Mouse (Mus musculus): ENCODE data around the gene Acsbg2. TPM values are rescaled to one million over a fixed set of nuclear protein-coding genes. Genes with fewer than 3 reads are reported as not detected.

Gene Acsbg2
- not detected in 2 replicates for polyA plus RNA-seq (2015; fragmentation: Nextera tagmentation; extraction: Ambion mirVana)

GRCm38 (mm10) chr17:56874237-56874636 is at the start of gene Acsbg2:
TSS of gene Acsbg2 (minus strand) at chr17:56874447.

GRCm38 (mm10) chr17:56874936-56875651 is 847 bp upstream of the Acsbg2 start, which contains the start of gene 1700061G19Rik:
TSS of gene 1700061G19Rik (plus strand) at chr17:56875477.

GRCm38 (mm10) chr17:56830411-56831110 is 43.7 kb downstream of the Acsbg2 start, which contains the start of gene Rfx2:
TSS of gene Rfx2 (minus strand) at chr17:56831013.

Other genes with a start within 250 kb of the Acsbg2 start
- gene Lonp1, start 247.6 kb downstream of the Acsbg2 start, polyA plus RNA-seq (2015; fragmentation: Nextera tagmentation; extraction: Ambion mirVana): 66.1 and 166 TPM in 2 replicates
- 0.98 and 2.5 TPM in 2 replicates for gene Catsperd, start 246.3 kb downstream of the Acsbg2 start, polyA plus RNA-seq (2015; fragmentation: Nextera tagmentation; extraction: Ambion mirVana)
- 37.1 and 48.7 TPM in 2 replicates for gene Ranbp3, start 201.2 kb downstream of the Acsbg2 start, polyA plus RNA-seq (2015; fragmentation: Nextera tagmentation; extraction: Ambion mirVana)
- gene Ndufa11, start 156.7 kb downstream of the Acsbg2 start, polyA plus RNA-seq (2015; fragmentation: Nextera tagmentation; extraction: Ambion mirVana): 563 and 594 TPM in 2 replicates
- gene Vmac, start 156.4 kb downstream of the Acsbg2 start, polyA plus RNA-seq (2015; fragmentation: Nextera tagmentation; extraction: Ambion mirVana): 19.4 and 35.9 TPM in 2 replicates
- gene Nrtn, start 116.9 kb downstream of the Acsbg2 start, polyA plus RNA-seq (2015; fragmentation: Nextera tagmentation; extraction: Ambion mirVana): 14.4 and 16.2 TPM in 2 replicates
- gene Dus3l, start 109.7 kb downstream of the Acsbg2 start, polyA plus RNA-seq (2015; fragmentation: Nextera tagmentation; extraction: Ambion mirVana): 26.3 and 33.9 TPM in 2 replicates
- 0.17 and 0.46 TPM in 2 replicates for gene Prr22, start 104.2 kb downstream of the Acsbg2 start, polyA plus RNA-seq (2015; fragmentation: Nextera tagmentation; extraction: Ambion mirVana)
- gene Rfx2, start 43.4 kb downstream of the Acsbg2 start, polyA plus RNA-seq (2015; fragmentation: Nextera tagmentation; extraction: Ambion mirVana): 2.0 and 3.3 TPM in 2 replicates
- 0.19 and 0.26 TPM in 2 replicates for gene 1700061G19Rik, start 1.0 kb upstream of the Acsbg2 start, polyA plus RNA-seq (2015; fragmentation: Nextera tagmentation; extraction: Ambion mirVana)
- gene Mllt1, start 61.0 kb upstream of the Acsbg2 start, polyA plus RNA-seq (2015; fragmentation: Nextera tagmentation; extraction: Ambion mirVana): 13.6 and 14.1 TPM in 2 replicates
- gene Acer1, start 107.7 kb upstream of the Acsbg2 start, polyA plus RNA-seq (2015; fragmentation: Nextera tagmentation; extraction: Ambion mirVana): not detected in 2 replicates
- 117 and 163 TPM in 2 replicates for gene Clpp, start 115.9 kb upstream of the Acsbg2 start, polyA plus RNA-seq (2015; fragmentation: Nextera tagmentation; extraction: Ambion mirVana)
- gene Alkbh7, start 122.9 kb upstream of the Acsbg2 start, polyA plus RNA-seq (2015; fragmentation: Nextera tagmentation; extraction: Ambion mirVana): 112 TPM in 2 replicates
- 4.4 and 7.9 TPM in 2 replicates for gene Pspn, start 125.6 kb upstream of the Acsbg2 start, polyA plus RNA-seq (2015; fragmentation: Nextera tagmentation; extraction: Ambion mirVana)
- 29.7 and 47.9 TPM in 2 replicates for gene Gtf2f1, start 136.8 kb upstream of the Acsbg2 start, polyA plus RNA-seq (2015; fragmentation: Nextera tagmentation; extraction: Ambion mirVana)
- gene Gm17949, start 137.0 kb upstream of the Acsbg2 start, polyA plus RNA-seq (2015; fragmentation: Nextera tagmentation; extraction: Ambion mirVana): 0.35 and 0.37 TPM in 2 replicates
- gene Khsrp, start 157.1 kb upstream of the Acsbg2 start, polyA plus RNA-seq (2015; fragmentation: Nextera tagmentation; extraction: Ambion mirVana): 20.2 and 25.9 TPM in 2 replicates
- not detected in 2 replicates for gene Slc25a41, start 167.2 kb upstream of the Acsbg2 start, polyA plus RNA-seq (2015; fragmentation: Nextera tagmentation; extraction: Ambion mirVana)
- 2.0 and 3.5 TPM in 2 replicates for gene Crb3, start 184.7 kb upstream of the Acsbg2 start, polyA plus RNA-seq (2015; fragmentation: Nextera tagmentation; extraction: Ambion mirVana)
- 12.5 and 14.0 TPM in 2 replicates for gene Slc25a23, start 185.4 kb upstream of the Acsbg2 start, polyA plus RNA-seq (2015; fragmentation: Nextera tagmentation; extraction: Ambion mirVana)
- 0.93 and 2.0 TPM in 2 replicates for gene Dennd1c, start 204.1 kb upstream of the Acsbg2 start, polyA plus RNA-seq (2015; fragmentation: Nextera tagmentation; extraction: Ambion mirVana)
- gene Tubb4a, start 213.3 kb upstream of the Acsbg2 start, polyA plus RNA-seq (2015; fragmentation: Nextera tagmentation; extraction: Ambion mirVana): 28.5 and 110 TPM in 2 replicates
- 1.5 and 1.6 TPM in 2 replicates for gene Tnfsf9, start 230.9 kb upstream of the Acsbg2 start, polyA plus RNA-seq (2015; fragmentation: Nextera tagmentation; extraction: Ambion mirVana)

Measured in adrenal gland, postnatal 0 days (tissue).